Mouse (Mus musculus) cortical plate, adult 2 months (tissue): ENCODE results near the gene Stk35.

Source experiments
- CTCF ChIP-seq: fragments of 200-500 bp; IDR thresholded peaks from 2 replicates; pipeline ENCODE4 v1.5.1; 2011; ENCODE audit warnings: mild to moderate bottlenecking, control low read depth, low read length; ENCODE audit not compliant: insufficient read depth; ENCODE audit errors: extremely low read depth
- POLR2A ChIP-seq: fragments of 200-500 bp; IDR thresholded peaks from 2 replicates; pipeline ENCODE4 v1.6.1; 2011; ENCODE audit warnings: mild to moderate bottlenecking, low read length, control low read depth; ENCODE audit not compliant: insufficient read depth; ENCODE audit errors: extremely low read depth

GRCm38 (mm10) chr2:129806486-129806885, 6.2 kb downstream of the Stk35 start:
- no peak for TF ChIP-seq CTCF
- TF ChIP-seq POLR2A, result no peak
